Mouse (Mus musculus): ENCODE measurements around the gene Trim71.

Gene Trim71

GRCm38 (mm10) chr9:114484771-114485170 is 79.4 kb downstream of the Trim71 start:
- no peak for DNase-seq (ENCODE audit: low spot score)

GRCm38 (mm10) chr9:114480940-114481339 is 83.2 kb downstream of the Trim71 start:
- DNase-seq (ENCODE audit: low spot score), result no peak

GRCm38 (mm10) chr9:114477019-114477418 is 87.2 kb downstream of the Trim71 start:
- no peak for DNase-seq (ENCODE audit: low spot score)

GRCm38 (mm10) chr9:114471892-114472291 is 92.3 kb downstream of the Trim71 start:
- no peak for DNase-seq (ENCODE audit: low spot score)

- DNase-seq (ENCODE audit: low spot score), result no peak
Measured at GRCm38 (mm10) chr9:114468701-114469100, 95.5 kb downstream of the Trim71 start.

- no peak for DNase-seq (ENCODE audit: low spot score)
Measured at GRCm38 (mm10) chr9:114468217-114468616, 96.0 kb downstream of the Trim71 start.

GRCm38 (mm10) chr9:114466871-114467270 is 97.3 kb downstream of the Trim71 start:
- no peak for DNase-seq (ENCODE audit: low spot score)

- DNase-seq (ENCODE audit: low spot score), result no peak
Measured at GRCm38 (mm10) chr9:114465442-114465841, 98.7 kb downstream of the Trim71 start.

GRCm38 (mm10) chr9:114462569-114462968 is 101.6 kb downstream of the Trim71 start:
- DNase-seq (ENCODE audit: low spot score), result no peak

GRCm38 (mm10) chr9:114458436-114458835 is 105.7 kb downstream of the Trim71 start:
- DNase-seq (ENCODE audit: low spot score), result no peak
